In the genomic region with DNA sequence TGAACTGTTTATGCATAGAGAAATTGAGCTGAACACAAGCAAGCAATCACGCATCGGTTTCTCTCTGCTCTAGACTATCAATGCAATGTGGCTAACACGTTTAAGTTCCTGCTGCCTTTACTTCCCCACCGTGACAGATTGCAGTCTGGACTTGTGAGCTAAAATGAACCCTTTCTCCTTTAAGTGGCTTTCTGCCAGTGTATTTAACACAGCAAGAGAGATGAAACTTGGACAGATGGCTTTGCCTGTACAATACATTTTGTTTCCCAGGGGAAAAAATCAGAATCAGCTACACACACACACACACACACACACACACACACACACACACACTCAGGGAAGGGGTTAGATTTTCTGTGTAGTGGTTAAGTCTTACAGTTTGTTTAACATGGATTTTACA, we compare ENCODE assay signal across 26 mouse cellular contexts.
DNase-seq lines count a peak whose midpoint lies in the region; ATAC-seq and TF ChIP-seq lines count a peak whose summit lies in the region.
"Had no signal": no experiment of that assay in that cellular context is flagged by ENCODE, and none has a peak within 500 bp of the region (broad histone marks: within the 10 kb centered on the region; RNA-seq: fewer than 3 reads in every experiment).

No protein-coding gene starts in this region.

- H3K4me2 ChIP-seq in hindbrain, postnatal 0 days (ENCODE audit: low read depth, low read length): no peak overlapping the region
- H3K4me2 ChIP-seq in hindbrain, embryonic 12.5 days (replicated peaks): no peak overlapping the region
- H3K4me2 ChIP-seq: embryonic facial prominence, embryonic 13.5 days; heart, embryonic 12.5 days; kidney, embryonic 15.5 days; neural tube, embryonic 12.5 days had no signal

- no peak overlapping the region for H3K9ac ChIP-seq in hindbrain, postnatal 0 days (replicated peaks; ENCODE audit: low read length)
- H3K9ac ChIP-seq in hindbrain, embryonic 12.5 days: no peak overlapping the region
- H3K9ac ChIP-seq: embryonic facial prominence, embryonic 13.5 days; heart, embryonic 12.5 days; kidney, embryonic 15.5 days; liver, postnatal 0 days; neural tube, embryonic 12.5 days had no signal

- no peaks in the 10 kb centered on the region for H3K4me1 ChIP-seq in hindbrain, postnatal 0 days (ENCODE audit: insufficient read depth, low read length)
- H3K4me1 ChIP-seq in hindbrain, embryonic 12.5 days: 0 out of 2 replicates have a peak, but pooled peaks cover 3% of the 10 kb centered on the region
- H3K4me1 ChIP-seq: embryonic facial prominence, embryonic 13.5 days; kidney, embryonic 15.5 days; neural tube, embryonic 12.5 days had no signal

- no peak for ATAC-seq in hindbrain, postnatal 0 days
- no peak for ATAC-seq in hindbrain, embryonic 12.5 days (ENCODE audit: low FRiP score)
- no peak for ATAC-seq in erythroid progenitor cell, adult 5-6 weeks (replicated peaks; ENCODE audit: low FRiP score, poor library complexity, severe bottlenecking)
- ATAC-seq: activated CD4-positive, CD25-positive, alpha-beta regulatory T cell, adult 4 months; forebrain, embryonic 16.5 days; liver, postnatal 0 days; lung, postnatal 0 days had no signal

- WGBS in hindbrain, postnatal 0 days: 51% methylated on average over 4 of the region's 4 CpGs
- 71% methylated on average over 4 of the region's 4 CpGs for WGBS in hindbrain, embryonic 12.5 days

- no peaks in the 10 kb centered on the region for H3K36me3 ChIP-seq in hindbrain, postnatal 0 days (ENCODE audit: insufficient read depth, low read length)
- H3K36me3 ChIP-seq in hindbrain, embryonic 12.5 days: no peaks in the 10 kb centered on the region
- H3K36me3 ChIP-seq: embryonic facial prominence, embryonic 13.5 days; heart, embryonic 12.5 days; kidney, embryonic 15.5 days; neural tube, embryonic 12.5 days had no signal

- H3K27me3 ChIP-seq in hindbrain, postnatal 0 days (ENCODE audit: insufficient read depth, low read length): no peaks in the 10 kb centered on the region
- H3K27me3 ChIP-seq in hindbrain, embryonic 12.5 days: no peaks in the 10 kb centered on the region
- H3K27me3 ChIP-seq: embryonic facial prominence, embryonic 13.5 days; heart, embryonic 12.5 days; kidney, embryonic 15.5 days; neural tube, embryonic 12.5 days had no signal

- no peak overlapping the region for H3K27ac ChIP-seq in hindbrain, postnatal 0 days
- no peak overlapping the region for H3K27ac ChIP-seq in hindbrain, embryonic 12.5 days
- H3K27ac ChIP-seq: embryonic facial prominence, embryonic 13.5 days; kidney, embryonic 15.5 days; macrophage; neural tube, embryonic 12.5 days had no signal

- no peak for TF ChIP-seq CTCF in hindbrain, postnatal 0 days (IDR thresholded peaks at IDR 0.05; ENCODE audit: low read depth)

- no peak overlapping the region for H3K4me3 ChIP-seq in hindbrain, postnatal 0 days (ENCODE audit: low read length)
- H3K4me3 ChIP-seq in hindbrain, embryonic 12.5 days: no peak overlapping the region
- H3K4me3 ChIP-seq: embryonic facial prominence, embryonic 13.5 days; erythroblast, embryonic 14.5 days; heart, embryonic 12.5 days; kidney, embryonic 15.5 days; neural tube, embryonic 12.5 days had no signal

- peak; percentile 49 to 55 for DNase-seq in cerebellum, postnatal 10 days
- no peak for DNase-seq in cerebellum, adult 8-10 months
- DNase-seq in hindbrain, postnatal 0 days (ENCODE audit: low spot score): peak; percentile 71
- peak; percentile 29 for DNase-seq in retina, postnatal 1 day
- DNase-seq in retina, embryonic 14.5 days (ENCODE audit: low spot score): no peak
- DNase-seq in thymus, adult 18-20 months: no peak
- DNase-seq: adrenal gland, postnatal 10 days; cerebellum, adult 9-10 months; embryo, embryonic 11 days; gastrocnemius, postnatal 14 days; heart, adult 18-20 months; heart, postnatal 10 days; kidney, adult 11 months; kidney, postnatal 36 days; liver, postnatal 0 days had no signal

- no peaks in the 10 kb centered on the region for H3K9me3 ChIP-seq in hindbrain, postnatal 0 days (ENCODE audit: low read length)
- H3K9me3 ChIP-seq in hindbrain, embryonic 12.5 days (replicated peaks): no peaks in the 10 kb centered on the region
- H3K9me3 ChIP-seq: embryonic facial prominence, embryonic 13.5 days; heart, embryonic 12.5 days; kidney, embryonic 15.5 days; neural tube, embryonic 12.5 days had no signal

Comparison
In these comparisons a context has a peak if more than half of its experiments do, and no peak if none do; other contexts are left out.
1. DNase-seq: peak in cerebellum, postnatal 10 days (2 of 2), hindbrain, postnatal 0 days (single experiment) and retina, postnatal 1 day (single experiment); none in cerebellum, adult 8-10 months (single experiment), retina, embryonic 14.5 days (single experiment) and thymus, adult 18-20 months (0 of 2).